Mouse (Mus musculus): ENCODE data around the gene Rbms3. TPM values are rescaled to one million over a fixed set of nuclear protein-coding genes. Genes with fewer than 3 reads are reported as not detected.

Rbms3 gene
- polyA plus RNA-seq, 1 experiment from 2014 or later = 15.2 TPM

DNA sequence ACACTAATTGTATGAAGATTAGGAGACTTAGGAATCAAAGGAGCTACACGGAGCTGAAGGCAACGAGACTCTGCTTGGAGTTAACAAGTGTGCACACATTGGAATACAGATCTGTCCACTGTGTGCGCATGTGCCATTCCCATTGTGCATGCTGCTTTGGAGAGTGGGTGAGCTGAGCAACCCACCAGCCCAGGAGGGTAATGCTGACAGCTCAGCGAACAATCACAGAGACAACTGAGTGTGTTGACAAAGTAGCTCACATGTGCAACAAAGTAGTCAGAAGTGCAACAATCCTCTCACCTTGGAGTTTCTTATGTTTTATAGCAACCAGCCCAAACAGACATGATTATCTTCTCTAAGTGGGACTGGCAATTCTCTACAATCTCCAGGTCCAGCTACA, 955.5 kb downstream of the Rbms3 start:
- DNase-seq (ENCODE audit: low spot score) = no peak

DNA sequence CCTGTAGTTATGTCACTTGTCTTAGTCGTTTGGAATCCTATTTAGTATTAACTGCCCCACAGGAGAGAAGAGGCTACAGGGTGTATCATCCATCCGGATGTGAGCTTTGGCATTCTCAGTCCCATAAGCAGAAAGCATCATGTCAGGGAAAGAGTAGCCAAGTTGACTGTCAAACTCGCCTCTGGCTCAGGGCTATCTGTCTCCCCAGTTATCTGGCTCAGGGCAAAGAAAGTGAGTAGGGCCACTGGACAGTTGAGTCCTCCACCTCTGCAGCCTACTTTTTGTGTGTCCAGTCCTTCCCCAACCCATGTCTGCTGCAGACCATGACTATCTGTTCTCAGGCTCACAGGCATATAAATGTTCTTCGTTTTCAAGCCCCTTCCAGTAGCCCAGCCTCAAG, 968.7 kb downstream of the Rbms3 start:
- no peak for DNase-seq (ENCODE audit: low spot score)

DNA sequence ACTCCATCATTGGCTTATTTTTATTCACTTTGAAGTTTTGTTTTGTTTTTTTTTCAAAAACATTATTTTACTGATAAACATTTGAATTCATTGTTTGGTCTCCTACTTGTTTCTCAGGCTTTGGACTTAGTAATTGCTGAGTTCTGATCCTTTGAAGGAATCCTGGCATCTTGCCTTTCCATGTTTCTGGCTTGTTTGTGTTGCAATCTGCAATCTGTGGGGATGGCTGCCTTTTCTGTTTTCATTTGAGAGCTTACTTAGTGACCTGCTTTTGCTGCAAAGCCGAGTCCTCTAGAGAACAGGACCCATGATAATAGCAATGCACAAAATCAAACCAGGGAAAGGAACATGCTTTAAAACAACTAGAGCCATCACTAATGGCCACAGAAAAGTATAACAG, 969.8 kb downstream of the Rbms3 start:
- no peak for DNase-seq (ENCODE audit: low spot score)

DNA sequence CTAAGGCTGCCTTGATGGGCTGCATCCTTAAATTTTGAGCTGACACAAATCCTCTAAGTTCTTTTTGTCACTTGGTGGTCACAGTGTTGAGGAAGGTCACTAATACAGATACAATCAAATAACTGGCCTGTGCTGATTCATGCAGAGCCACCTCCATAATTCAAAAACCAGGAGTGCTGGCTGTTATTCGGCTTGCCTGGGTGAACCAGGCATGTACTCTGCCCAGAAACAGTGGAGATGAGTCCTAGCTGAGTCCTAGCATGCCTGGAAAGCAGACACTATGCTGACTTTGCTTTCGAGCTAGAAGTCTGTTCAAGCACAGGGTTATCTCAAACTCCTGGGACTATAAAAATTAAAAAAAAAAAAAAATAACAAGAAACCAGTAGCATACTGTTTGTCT, 972.6 kb downstream of the Rbms3 start:
- no peak for DNase-seq (ENCODE audit: low spot score)

DNA sequence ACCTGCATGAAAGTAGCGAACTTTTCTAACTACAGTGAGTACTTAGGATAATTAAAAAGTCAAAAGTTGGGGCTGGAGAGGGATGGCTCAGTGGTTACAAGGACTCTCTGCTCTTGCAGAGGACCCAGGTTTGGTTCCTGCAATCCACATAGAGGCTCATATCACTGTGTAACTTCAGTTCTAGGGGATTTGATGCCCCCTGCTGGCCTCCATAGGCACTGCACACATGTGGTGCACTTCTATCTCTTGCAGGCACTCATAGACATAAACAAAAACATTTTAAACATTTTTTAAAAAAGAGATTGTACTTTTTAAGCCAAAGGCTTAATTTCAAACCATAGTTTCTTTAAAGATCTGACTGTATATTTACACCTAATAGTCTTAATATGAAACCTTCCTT, 978.3 kb downstream of the Rbms3 start:
- no peak for DNase-seq (ENCODE audit: low spot score)

DNA sequence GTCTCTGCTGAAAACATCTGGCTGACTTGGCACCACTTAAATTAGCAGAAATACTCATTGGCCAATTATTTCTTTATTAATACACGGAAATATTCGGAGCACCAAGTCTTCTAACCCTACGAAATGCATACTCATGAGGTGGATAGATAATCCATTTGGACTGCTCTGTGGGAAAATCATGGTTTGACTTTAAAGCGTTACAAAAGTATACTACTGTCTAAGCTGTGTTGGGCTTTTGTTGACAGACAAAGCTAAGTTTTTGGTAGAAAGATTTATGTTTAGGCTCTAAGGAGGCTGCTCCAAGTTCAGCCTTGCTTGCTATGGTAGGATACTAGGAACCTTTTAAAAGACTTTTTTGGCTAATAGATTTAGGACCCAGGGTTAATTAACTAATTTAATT, 979.8 kb downstream of the Rbms3 start:
- DNase-seq (ENCODE audit: low spot score) = no peak

DNA sequence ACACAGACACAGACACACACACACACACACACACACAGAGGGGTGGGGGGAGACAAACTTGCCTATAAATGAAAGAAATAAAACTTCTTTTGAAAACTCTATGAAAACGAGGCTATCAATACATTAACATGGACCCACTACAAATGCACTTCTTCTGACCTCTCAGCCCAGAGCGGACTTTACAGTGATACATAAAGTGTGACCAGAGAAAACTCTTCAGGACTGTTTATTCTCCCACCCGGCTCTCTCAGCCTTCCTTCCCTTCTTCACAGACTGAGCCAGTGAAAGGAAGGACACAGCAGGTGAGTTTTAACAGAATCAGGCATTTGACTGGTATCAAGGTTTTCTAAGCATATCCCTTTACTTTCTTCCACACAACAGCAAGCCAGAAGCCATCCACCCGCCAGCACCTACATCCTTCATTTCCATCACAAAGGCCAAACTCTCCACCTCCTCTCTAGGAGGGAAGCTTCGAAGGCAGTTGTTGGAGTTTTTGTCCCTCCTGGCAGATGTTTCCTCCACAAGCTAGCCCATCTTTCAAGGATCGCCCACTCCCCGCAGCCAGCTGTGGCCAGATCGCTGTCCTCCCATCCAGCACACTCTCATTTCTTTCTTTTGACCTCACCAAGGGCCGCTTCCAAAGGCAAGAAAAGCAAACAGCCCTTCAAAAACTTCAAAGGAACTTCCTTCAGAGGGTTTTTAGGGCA, 980.5 kb downstream of the Rbms3 start:
- no peak for DNase-seq (ENCODE audit: low spot score)

DNA sequence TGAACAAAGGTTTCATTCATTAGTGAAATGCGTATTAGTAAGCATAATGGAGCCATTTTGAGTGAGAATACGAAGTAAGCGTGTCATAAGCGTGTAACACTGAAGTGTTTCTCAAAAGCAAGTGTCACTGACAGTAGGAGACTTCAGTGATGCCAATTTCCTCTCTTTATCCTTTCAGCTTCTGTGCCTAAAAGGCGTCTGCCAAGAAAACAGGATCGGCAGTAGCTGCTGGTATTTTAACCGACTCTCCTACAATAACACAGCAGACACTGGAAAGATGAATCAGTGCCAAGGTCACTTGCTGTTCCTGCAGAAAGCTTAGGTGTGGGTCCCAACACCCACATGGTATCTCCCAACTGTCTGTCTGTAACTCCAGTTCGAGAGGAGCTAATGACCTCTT, 985.1 kb downstream of the Rbms3 start:
- DNase-seq (ENCODE audit: low spot score) = no peak

DNA sequence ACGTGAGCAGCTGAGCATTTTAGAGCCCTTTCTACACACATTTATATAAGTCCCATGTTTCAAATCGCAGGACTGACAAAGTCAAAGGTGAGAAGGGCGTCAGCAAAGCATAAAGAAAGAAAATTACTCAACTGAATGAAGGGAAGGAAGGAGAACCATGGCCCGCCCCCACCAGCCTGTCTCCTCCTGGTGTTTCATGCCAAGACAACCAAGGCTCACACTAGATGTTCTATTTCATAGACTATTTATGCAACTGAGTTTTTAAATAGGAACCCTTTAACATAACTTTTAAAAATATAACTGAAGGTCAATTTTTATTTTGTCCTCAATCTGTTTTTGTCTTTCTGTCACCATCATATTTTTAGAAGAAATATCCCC, 989.4 kb downstream of the Rbms3 start:
- DNase-seq (ENCODE audit: low spot score) = no peak

DNA sequence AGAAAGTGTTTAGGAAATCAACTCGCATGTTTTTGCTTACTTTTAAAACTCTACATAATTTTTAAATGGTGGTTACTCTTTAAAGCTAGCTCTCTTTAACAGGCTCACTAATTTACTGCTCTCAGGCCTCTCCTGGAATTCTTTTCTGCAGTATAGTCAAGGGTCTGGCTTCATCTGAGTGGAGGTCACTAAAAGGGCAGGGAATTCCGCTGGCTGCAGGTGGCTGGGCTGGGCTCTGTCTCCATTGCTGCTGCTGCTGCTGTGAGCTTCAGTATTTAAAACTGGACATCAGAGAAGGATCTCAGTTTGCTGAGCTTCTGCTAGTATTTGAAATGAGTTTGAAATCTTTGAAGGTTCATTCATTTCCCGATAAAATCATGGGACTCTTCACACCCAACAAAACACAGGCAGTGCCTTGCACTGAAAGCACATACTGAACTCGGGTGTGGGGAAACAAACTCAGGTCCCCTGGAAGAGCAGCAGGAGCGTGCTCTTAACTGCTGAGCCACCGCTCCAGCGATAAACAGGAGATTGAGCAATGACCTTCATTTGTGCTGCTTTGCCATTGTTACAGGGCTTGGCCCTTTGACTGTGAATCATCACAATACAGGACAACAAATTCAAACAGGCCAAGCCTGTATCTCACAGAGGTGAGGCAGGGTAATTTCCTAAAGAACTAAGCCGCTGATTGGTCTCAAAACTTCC, 990.0 kb downstream of the Rbms3 start:
- DNase-seq (ENCODE audit: low spot score) = no peak

DNA sequence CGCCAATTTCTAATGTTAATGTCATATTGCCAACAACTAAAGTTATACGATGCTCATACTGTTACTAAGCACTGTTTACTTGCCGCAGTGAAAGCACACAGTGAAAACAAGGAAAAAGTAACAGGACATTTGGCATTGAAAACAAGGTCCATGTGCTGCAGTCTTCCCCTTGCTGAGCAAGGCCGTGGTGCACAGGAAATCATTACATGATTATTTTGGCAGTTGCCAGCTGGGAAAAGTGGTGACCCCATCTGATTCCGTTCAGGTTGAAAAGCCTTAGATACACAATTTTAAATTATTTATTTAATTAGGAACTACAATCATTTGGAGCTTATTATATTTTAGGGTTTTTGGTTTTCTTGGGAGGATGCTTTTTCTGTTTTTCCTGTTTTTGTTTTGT, 995.9 kb downstream of the Rbms3 start:
- no peak for DNase-seq (ENCODE audit: low spot score)

DNA sequence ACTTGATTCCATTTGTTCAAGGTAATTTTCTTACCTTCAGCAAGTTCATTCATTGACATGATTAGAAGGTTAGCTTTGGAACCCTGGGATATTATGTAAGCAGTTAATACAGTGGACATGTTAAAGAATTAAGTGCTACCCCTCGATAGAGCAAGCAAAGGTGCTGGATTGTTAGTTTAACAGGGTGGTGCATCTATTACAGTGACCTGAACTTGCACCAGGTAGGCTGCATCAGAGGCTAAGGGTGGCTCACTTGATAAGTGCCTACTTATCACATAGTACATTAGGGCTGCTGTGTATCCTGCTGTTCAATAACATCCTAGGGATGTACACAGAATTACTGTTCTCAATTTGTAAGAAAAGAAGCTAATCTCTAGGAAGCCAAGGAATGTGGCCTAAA, 996.6 kb downstream of the Rbms3 start:
- no peak for DNase-seq (ENCODE audit: low spot score)

DNA sequence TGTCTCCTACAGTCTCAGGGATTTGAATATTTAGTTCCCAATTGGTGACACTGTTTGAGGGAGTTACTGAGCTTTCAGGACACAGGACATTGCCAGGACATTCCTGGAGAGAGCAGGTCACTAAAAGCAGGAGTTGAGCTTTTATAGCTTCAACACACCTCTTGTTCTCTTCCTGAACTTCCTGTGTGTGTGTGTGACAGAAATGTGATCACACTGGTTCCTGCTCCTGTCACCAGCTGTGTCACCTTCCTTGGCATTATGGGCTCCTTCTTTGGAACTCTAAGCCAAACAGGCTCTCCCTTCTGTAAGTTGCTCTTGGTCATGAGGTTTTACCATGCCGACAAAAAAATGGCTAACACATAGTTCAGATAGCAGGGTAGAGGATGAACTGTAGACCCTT, 997.9 kb downstream of the Rbms3 start:
- no peak for DNase-seq (ENCODE audit: low spot score)

DNA sequence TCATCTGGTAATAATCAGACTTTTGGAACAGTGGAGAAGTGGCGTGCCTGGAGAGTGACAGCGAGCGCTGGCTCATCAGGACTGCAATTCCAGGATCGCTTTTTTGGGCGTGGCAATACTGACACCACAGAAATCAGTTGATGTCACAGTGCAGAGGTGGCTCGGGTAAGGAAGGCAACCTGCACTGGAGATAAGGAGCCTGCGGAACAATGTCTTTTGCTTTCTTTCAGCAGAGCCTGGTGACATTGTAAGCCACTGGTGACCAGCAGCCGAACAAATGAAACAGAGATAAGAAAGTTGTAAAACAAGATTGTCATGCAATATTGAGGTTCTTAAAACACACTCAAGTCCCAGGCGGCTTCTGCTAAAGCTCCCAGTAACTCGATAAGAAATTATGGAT, 998.9 kb downstream of the Rbms3 start:
- no peak for DNase-seq (ENCODE audit: low spot score)

DNA sequence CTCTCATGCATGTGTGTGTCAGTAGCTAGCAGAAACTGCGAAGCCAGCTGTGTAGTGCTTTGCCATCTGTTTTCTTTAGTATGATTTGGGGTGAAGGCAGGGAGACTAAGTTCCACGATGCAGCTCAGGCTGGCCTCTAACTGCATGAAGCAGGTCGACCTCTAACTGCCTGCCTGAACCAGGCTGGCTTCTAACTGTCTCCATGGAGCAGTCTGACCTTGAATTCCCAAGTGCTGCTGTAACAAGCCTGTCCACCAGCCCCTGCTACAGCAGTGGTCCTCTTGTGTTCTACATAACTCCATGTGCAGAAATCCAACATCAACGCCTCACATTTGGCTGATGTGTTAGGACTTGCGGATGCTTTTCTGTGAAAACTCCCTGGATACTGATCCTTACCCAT, 1009.3 kb downstream of the Rbms3 start:
- DNase-seq (ENCODE audit: low spot score) = no peak

DNA sequence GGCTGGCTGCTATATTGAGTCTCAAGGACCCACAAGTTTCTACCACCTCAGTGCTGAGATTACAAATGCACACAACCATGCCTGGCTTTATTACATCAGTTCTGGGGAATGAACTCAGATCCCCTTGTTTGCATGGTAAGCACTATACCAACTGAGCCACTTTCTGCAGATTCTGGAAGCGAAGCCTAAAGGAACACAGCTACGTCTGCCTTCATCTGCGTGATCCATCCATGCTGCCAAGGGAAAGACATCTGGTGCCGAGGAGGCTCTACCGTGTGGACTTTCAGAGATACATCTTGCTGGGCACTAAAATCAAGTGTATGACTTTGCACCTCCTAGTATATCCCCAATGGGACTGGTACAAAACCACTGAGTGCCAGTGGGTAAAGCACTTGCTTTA, 1010.8 kb downstream of the Rbms3 start:
- DNase-seq (ENCODE audit: low spot score) = no peak

DNA sequence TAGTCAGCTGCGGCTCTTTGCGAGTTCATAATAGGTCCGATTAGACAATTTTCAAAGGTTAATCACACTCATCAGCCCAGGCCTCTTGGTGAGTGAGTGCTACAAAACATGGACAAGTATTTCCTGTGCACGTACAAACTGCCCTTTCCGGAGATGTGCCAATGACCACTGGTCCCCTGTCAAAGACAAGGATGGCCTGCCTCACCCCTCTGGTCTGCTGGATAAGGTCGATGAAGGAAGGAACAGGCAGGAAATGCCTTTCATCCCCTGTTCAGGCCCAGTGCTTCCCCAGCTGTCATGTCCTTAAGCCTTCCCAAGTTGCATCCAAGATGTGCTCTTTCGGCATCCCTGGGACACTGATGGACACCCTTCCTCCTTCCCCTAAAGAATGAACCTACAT, 1016.4 kb downstream of the Rbms3 start:
- DNase-seq (ENCODE audit: low spot score) = no peak

DNA sequence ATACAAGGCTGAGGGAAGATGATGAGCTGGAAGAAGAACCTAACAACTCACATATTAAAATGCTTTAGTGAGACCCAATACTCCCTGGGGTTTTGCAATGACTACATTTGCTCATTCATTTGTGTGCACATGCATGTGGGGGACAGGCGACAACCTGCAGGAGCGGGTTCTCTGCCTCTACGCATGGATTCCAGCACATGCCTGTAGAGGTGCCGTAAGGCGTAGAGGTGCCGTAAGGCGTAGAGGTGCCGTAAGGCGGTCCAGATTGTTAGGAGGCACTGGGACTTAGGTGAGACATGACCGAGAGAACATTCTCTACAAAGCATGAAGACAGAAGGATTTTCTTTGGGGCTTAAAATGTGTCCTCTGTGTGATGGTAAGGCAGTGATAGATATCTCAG, 1033.7 kb downstream of the Rbms3 start:
- DNase-seq (ENCODE audit: low spot score) = no peak

DNA sequence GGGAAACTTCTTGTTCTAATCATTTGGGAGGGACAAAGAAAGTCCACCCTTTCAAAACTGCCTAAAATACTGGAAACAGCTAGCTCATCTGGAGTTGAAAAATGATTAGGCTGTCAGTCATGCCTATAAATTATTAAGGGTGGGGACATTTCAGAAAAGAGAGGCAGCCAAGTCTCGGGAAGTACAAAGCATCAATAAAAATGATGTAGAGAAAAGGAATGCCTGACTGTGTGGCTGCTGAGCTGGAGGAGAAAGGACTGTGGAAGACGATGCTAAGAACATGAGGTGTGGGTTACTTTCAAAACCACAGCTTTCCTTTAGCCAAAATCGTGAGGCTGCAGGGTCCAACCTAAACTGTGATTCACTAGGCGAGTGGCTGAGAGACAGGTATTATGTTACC, 1037.2 kb downstream of the Rbms3 start:
- DNase-seq (ENCODE audit: low spot score) = no peak

DNA sequence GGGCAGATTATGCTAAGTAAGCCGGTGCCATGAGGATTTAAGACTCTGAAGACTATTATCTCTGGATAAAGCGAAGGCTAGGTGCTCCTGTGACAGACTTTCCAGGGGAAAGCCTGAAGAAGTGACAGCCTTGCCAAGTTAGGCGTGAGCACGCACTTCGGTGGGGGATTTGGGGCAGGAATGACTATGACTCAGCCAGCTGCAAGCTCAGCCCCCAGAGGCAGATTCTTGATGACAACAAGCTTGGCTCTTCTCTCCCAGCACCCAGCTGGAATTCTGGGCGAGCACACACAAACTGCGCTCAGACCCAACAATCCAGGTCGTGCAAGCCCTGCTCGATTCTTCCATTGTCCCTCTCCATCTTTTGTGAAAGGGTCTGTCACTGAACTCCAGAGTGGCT, 1038.6 kb downstream of the Rbms3 start:
- no peak for DNase-seq (ENCODE audit: low spot score)

DNA sequence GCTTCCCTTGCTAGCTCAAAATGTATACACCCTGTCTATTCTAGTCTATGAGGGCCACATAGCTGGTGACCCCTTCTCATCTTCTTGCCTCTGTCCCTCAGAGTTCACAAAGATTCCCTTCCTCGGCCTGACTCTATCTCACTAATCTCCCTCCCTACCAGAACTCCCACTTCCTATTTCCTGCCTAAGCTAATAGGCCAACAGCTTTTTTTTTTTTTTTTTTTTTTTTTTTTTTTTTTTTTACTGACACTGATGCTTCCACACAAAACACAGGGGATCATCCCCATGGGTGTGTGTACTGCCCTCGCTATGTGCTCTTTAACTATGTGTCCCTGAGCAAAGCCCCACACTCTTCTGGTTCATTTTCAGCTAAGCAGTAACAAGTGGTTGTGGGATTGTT, 1060.0 kb downstream of the Rbms3 start:
- DNase-seq (ENCODE audit: low spot score) = no peak

DNA sequence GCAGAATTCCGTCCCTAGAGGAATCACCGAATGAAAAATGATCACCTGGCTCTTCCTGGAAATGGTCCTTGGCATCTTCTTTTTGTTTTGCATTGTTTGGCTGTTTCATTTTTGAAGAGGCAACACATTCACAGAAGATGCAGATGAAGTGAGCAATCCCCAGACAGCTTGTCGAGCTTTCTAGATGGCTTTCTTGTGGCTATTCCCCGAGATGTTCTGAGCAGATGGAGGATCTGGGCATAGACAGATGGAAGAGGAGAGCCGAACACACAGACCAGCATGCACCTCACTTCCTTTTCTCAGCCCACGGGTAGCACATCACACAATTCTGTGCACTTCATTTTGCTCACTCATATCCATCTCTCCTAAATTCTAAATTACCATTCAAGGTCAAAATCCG, 1063.0 kb downstream of the Rbms3 start:
- DNase-seq (ENCODE audit: low spot score) = no peak

DNA sequence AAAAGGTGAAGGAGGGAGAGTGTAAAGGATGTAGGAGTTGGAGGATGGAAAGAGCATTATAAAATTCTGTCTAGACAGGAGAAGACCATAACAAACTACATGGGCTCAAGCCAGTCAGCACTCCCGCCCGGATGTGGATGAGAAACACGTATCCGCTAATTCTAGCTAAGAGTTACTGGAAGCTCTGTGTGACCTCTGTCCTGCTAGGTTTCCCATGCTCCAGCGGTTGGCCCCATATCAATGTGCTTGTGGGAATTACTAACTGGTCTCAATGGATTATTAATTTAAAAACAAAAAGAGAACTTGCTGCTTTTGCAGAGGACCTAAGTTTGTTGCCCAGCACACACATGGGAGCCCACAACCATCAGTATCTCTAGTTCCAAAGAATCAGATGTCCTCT, 1071.9 kb downstream of the Rbms3 start:
- DNase-seq (ENCODE audit: low spot score) = no peak

DNA sequence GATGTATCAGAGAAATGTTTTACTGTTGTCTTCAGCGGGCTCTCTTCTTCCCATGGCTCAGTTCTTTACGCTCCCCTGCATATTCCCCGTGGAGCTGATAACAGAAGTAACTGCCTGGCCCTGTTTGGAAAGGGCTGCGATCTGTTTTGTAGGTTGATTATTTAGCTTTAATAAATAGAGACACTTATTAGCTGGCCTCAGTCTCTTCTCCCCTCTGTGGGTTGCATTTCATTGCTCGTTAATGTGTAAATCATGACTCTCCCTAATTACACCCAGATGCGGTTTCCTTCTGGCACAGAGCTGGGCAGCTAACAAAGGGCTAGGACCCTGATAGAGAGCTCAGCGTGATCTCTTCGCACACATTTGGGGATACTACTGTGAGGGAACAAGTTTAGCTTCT, 1073.1 kb downstream of the Rbms3 start:
- no peak for DNase-seq (ENCODE audit: low spot score)
